In the genomic region with DNA sequence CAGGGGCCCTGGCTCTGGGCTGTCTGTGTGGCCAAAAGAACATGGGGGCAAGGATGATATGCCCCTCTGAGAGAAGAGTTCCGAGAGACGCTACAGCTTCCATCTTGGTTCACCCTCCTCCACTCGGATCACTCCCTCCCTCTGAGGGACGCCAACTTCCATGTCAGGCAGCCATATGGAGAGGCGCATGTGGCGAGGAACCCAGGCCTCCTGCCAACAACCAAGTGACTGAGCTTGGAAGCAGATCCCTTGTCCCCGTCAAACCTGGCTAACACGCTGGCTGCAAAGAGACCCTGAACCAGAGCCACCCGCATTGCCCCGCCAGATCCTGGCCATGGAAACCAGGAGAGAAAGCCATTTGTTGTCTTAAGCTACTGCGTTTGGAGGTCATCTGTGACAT, we compare ENCODE assay signal across 13 mouse cellular contexts. TPM values are rescaled to one million over a fixed set of nuclear protein-coding genes. Genes with fewer than 3 reads are reported as not detected.
A peak's percentile ranks its signal among the peaks of the same experiment; 100 is the strongest.
DNase-seq lines count a peak whose midpoint lies in the region; ATAC-seq and TF ChIP-seq lines count a peak whose summit lies in the region.
"Had no signal": no experiment of that assay in that cellular context is flagged by ENCODE, and none has a peak within 500 bp of the region (broad histone marks: within the 10 kb centered on the region; RNA-seq: fewer than 3 reads in every experiment).

No protein-coding gene starts in this region.

- DNase-seq in frontal cortex, postnatal 14 days (ENCODE audit: low spot score in 2 of 2) = no peak
- peak; percentile 61 for DNase-seq in brain, embryonic 18.5 days (ENCODE audit: low read depth, low spot score)
- DNase-seq in frontal cortex, adult 2 months (ENCODE audit: extremely low spot score in 1 of 2, low spot score in 1 of 2) = peak; percentile 36 to 80
- DNase-seq in left cerebral cortex, postnatal 14 days (ENCODE audit: low spot score in 2 of 2) = peak; percentile 65 to 70
- no peak for DNase-seq in yolk sac, embryonic 10.5 days (ENCODE audit: low spot score)
- DNase-seq in kidney, postnatal 4 days = no peak
- no peak for DNase-seq in liver, postnatal 0 days
- DNase-seq: B cell, adult 2 months; gastrocnemius, postnatal 36 days had no signal

- TF ChIP-seq CTCF in liver, postnatal 0 days (IDR thresholded peaks at IDR 0.05; ENCODE audit: low read depth) = no peak

- no peaks in the 10 kb centered on the region for H3K36me3 ChIP-seq in liver, postnatal 0 days (replicated peaks; ENCODE audit: insufficient read depth, low read length)

- no peak overlapping the region for H3K4me3 ChIP-seq in liver, postnatal 0 days (ENCODE audit: low read depth, low read length)

- H3K4me1 ChIP-seq in liver, postnatal 0 days (ENCODE audit: insufficient read depth) = no peaks in the 10 kb centered on the region

- peak; percentile 80; the same call in 1 of the 2 replicates for ATAC-seq in frontal cortex, adult (ENCODE audit: low TSS enrichment)
- no peak for ATAC-seq in liver, postnatal 0 days

- no peak overlapping the region for H3K4me2 ChIP-seq in liver, postnatal 0 days (ENCODE audit: low read depth, low read length)

- TF ChIP-seq EP300 in liver, postnatal 0 days (IDR thresholded peaks at IDR 0.05; ENCODE audit: low read depth) = no peak

- H3K27me3 ChIP-seq in liver, postnatal 0 days (ENCODE audit: insufficient read depth, low read length) = no peaks in the 10 kb centered on the region

- 76% methylated on average over 11 of the region's 11 CpGs for WGBS in liver, postnatal 0 days (ENCODE audit: insufficient replicate concordance)

- H3K27ac ChIP-seq in liver, postnatal 0 days (ENCODE audit: low read depth) = no peak overlapping the region
- H3K27ac ChIP-seq: kidney, postnatal 0 days had no signal

- intact Hi-C loops in left cerebral cortex, postnatal 14 days (cut with DNase I) = no loop called here

- no peaks in the 10 kb centered on the region for H3K9me3 ChIP-seq in liver, postnatal 0 days (ENCODE audit: low read length)

- no peak overlapping the region for H3K9ac ChIP-seq in liver, postnatal 0 days (replicated peaks)

RNA-seq across cellular contexts. Expression of a gene that starts 29.1 kb away (rescaled TPM):
- polyA plus RNA-seq in frontal cortex, adult 2 months (2012; rRNA removed) = 108 and 125 TPM in 2 replicates
- total RNA-seq in left cerebral cortex, postnatal 14 days (2021) = 100 to 1,000 TPM; 297 to 325 TPM
- 0.72 and 0.73 TPM in 2 replicates for polyA plus RNA-seq in liver, postnatal 0 days (2015; fragmentation: Nextera tagmentation; extraction: Ambion mirVana)
- total RNA-seq: common myeloid progenitor, adult 5-6 weeks had no signal

RNA-seq across cellular contexts. Expression of a gene that starts 47.4 kb away (rescaled TPM):
- 0.08 and 0.10 TPM in 2 replicates for polyA plus RNA-seq in frontal cortex, adult 2 months (2012; rRNA removed)
- not detected for total RNA-seq in left cerebral cortex, postnatal 14 days (2021)
- not detected in 2 replicates for polyA plus RNA-seq in liver, postnatal 0 days (2015; fragmentation: Nextera tagmentation; extraction: Ambion mirVana)
- total RNA-seq: common myeloid progenitor, adult 5-6 weeks; gastrocnemius, postnatal 36 days had no signal
- polyA plus RNA-seq: kidney, postnatal 0 days; liver, embryonic 16.5 days had no signal

Comparison
In these comparisons a context has a peak if more than half of its experiments do, and no peak if none do; other contexts are left out.
1. DNase-seq: peak in brain, embryonic 18.5 days (single experiment), frontal cortex, adult 2 months (2 of 2) and left cerebral cortex, postnatal 14 days (2 of 2); none in frontal cortex, postnatal 14 days (0 of 2), yolk sac, embryonic 10.5 days (single experiment), kidney, postnatal 4 days (0 of 2) and liver, postnatal 0 days (single experiment).
2. RNA of a gene that starts 29.1 kb away (polyA plus RNA-seq): 108 to 125 TPM in frontal cortex, adult 2 months; 0.72 to 0.73 TPM in liver, postnatal 0 days; every median in the first group is over 10 times any median in the second.